Mouse (Mus musculus) neutrophil, adult 83 days (primary cell): Measurements from ENCODE around the gene Map1lc3b. TPM values are rescaled to one million over a fixed set of nuclear protein-coding genes. Genes with fewer than 3 reads are reported as not detected.

Experiments used
- total RNA-seq, 2 experiments: library from RNA; stranded (reverse); gene quantifications; one replicate each; pipeline ENCODE4 v1.2.4; 2023

Gene Map1lc3b
- 100 to 1,000 TPM; 294 to 315 TPM for total RNA-seq

GRCm38 (mm10) chr8:121590203-121591177 lies at the start of gene Map1lc3b:
TSS of gene Map1lc3b (plus strand) at chr8:121590361.

GRCm38 (mm10) chr8:121544276-121544785 lies 45.8 kb upstream of the Map1lc3b start, which contains the start of gene 1700018B08Rik:
TSS of gene 1700018B08Rik (minus strand) at chr8:121544320.

GRCm38 (mm10) chr8:121578676-121579451 lies 11.3 kb upstream of the Map1lc3b start, which contains the start of gene Fbxo31:
TSS of gene Fbxo31 (minus strand) at chr8:121578806.

Other genes starting within 250 kb of the Map1lc3b start
- gene 1700018B08Rik, start 46.0 kb upstream of the Map1lc3b start, total RNA-seq, result not detected
- gene Fbxo31, start 11.6 kb upstream of the Map1lc3b start, total RNA-seq, result 10 to 100 TPM; 26.3 to 30.3 TPM
- under 1 TPM; 0.04 to 0.13 TPM for gene Zcchc14, start 62.5 kb downstream of the Map1lc3b start, total RNA-seq
- gene Jph3, start 139.3 kb downstream of the Map1lc3b start, total RNA-seq, result not detected
- 10 to 100 TPM; 38.4 to 41.2 TPM for gene Klhdc4, start 239.2 kb downstream of the Map1lc3b start, total RNA-seq